Mouse (Mus musculus) adrenal gland, postnatal 25 days (tissue): ENCODE measurements at regions not wholly inside any gene's neighbourhood (a gene's known extent, or its start where the extent isn't known, plus 50 kb on each side); places are given as distances from the start of the nearest gene placed in this dataset.
A peak's percentile ranks its signal among the peaks of the same experiment; 100 is the strongest.

Source experiments
- DNase-seq: peaks from one replicate; pipeline ENCODE4 v3.0.0; 2021; ENCODE audit warnings: mixed read lengths

DNA sequence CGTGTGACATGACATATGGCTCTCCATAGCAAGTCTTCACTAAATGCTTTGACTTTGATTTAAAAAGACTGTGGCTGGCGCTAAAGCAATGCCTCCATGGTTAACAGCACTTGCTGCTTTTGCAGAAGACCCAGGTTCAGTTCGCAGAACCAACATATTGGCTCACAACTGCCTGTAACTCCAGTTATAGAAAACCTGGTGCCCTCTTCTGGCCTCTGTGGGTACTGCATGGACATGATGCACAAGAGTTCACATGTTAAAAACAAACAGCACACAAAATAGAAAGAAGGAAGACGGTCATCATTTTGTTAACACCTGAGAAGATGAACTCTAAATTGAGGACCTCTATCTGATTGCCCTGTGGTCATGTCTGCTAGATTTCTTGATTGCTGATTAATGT is 423.8 kb downstream of the Rwdd3 start:
- peak; percentile 35 for DNase-seq

DNA sequence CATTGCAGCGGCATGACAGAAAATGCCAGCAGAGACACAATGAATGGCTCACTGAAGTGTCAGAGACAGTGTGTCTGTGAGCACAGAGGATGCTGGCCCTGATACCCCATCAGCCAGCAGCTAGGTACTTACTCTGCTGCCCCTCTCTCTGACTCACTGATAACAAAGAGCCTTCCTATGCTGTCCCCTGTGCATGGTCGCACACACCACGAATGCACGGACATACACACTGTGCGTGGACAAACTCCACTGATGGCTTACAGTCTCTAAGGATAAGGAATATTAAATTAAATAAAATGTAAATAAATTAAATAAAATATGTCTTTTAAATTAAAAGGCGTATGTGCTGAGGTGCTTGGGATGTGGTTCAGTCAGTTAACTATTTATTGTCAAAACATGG is 438.2 kb downstream of the Rwdd3 start:
- no peak for DNase-seq

DNA sequence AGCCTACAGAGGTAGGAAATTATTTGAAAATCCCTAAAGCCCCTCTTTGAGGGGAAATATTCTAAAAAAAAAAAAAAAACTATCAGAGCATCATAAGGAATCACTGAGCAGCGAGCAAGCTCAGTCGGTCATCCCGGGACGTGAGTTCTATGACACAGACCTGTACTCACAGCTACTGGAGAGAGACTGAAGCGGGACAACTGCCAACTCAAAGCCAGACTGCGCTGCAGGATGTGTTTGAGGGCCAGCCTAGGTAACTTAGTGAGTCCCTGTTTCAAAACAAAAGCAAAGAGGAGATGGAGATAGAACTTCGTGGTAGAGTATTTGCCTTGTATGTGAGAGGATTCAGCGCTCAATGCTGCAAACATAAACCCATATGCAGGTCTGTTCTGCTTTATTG is 439.1 kb downstream of the Rwdd3 start:
- no peak for DNase-seq

DNA sequence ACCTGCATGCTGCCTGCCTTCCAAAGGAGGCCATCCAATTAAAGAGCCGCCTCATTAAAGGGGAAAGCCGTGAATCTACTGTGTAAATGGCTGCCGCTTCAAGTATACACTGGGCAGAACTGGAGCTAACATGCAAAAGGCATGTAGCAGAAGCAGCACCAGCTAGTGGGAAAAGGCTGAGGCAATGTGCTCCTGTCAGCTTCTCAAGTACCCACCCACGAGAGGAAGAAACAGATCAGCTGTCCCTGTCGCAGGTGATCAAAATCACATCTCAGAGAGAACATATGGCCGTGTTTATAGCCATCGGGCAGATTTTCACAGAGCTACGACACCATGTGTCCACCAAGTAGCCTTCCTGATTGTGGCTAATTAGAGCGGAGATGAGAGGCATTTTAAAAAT is 440.2 kb downstream of the Rwdd3 start:
- no peak for DNase-seq

DNA sequence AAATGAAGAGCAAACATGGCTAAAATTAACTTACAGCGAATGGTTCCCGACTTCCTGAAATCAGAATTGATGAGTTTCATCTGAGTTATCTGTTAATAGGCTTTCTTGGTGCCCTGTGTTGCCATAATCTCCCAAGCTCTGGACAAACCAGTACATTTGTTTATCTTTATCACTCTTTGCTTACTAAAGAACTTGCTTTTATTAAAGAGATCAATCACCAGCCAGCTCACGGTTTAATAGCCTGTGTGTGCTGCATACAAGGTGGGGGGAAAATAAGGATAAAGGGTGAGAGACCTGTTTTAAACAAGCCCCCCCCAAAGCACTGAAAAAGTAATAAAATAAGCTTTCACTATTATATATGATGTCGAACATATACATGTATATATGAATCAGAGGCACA is 441.3 kb downstream of the Rwdd3 start:
- DNase-seq = no peak

DNA sequence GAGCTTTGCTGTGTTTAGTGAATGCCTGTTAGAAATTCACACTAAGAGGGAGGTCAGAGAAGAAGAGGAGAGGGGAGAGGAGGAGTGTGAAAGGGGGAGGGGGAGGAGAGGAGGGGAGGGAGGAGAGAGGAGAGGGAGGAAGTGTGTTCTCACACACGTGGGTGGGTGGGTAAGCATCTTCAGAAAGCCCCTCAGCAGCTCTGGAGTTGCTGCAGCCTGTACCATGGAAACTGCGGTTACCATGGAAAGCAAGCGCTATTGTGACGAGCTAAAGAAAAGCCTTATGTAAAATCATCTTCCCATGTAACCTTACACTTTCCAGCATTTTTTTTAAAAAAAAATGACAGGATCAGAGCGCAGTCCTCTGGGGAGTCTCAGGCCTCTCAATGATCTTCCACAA is 441.8 kb downstream of the Rwdd3 start:
- DNase-seq = no peak

DNA sequence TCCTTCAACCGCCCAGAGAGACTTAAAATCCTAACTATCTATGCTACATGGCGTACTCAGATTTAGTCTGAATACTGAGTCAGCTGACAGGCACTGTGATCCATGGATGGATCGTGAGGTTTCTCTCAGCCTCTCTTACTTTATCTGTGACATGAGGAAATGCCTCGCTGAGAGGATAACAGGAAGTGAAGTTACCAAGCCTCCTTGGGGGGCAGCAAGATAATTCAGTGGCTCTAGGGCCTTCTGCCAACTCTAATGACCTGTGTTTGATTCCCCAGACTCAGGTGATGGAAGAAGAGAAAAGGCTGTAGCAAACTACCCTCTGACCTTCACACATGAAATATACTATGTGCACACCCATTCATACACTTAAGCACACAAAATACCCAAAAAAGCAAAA is 486.3 kb downstream of the Rwdd3 start:
- DNase-seq = no peak

DNA sequence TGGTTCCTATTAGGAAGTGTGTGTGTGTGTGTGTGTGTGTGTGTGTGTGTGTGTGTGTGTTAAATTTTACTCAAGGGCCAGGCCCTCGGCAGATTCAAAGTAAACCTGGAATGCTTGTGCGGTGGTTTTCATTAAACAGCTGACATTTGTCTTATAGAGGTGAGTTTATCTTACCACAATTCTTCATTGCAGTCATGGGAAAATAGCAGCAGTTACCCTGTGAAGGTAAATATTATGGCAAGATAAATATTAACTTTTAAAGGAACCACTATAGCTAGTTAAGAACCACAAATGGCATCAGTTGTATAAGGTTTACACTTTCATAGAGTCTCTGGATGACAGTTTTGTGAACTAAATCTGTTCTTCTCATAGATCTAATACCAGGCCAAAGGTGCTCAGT is 495.6 kb downstream of the Rwdd3 start:
- no peak for DNase-seq

DNA sequence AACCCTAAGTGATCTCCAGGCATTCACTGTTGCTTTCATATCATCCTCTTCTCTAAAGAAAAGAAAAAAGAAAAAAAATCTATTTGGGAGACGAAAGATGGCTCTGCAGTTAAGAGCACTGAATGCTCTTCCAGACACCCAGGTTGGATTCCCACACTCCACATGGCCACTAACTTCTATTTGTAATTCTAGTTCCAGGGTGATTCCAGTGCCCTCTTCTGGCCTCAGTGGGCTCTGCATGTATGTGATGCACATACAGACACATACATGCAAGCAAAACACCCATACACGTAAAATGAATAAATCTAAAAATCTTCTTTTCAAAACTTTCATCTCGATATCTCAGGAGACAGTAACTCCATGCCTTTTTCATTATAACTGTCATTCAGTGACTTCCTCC is 502.8 kb downstream of the Rwdd3 start:
- no peak for DNase-seq

DNA sequence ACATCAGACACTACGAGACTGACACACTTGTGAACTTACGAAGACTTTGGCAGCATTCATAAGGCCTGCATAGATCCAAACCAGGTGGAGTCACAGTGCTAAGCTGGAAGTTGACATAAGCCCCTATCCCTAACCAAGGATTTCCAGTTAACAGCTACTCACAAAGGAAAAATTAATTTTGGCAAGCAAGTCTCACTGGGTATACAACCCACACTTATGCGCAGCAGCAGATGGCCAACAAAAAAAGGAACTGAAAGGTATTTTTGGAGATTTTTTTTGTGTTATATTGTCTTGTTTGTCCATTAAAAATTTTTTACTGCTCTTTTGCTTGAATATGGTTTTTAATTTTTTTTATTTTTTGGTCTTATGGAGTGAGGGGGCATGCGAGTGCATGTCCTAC is 509.0 kb downstream of the Rwdd3 start:
- DNase-seq = no peak

DNA sequence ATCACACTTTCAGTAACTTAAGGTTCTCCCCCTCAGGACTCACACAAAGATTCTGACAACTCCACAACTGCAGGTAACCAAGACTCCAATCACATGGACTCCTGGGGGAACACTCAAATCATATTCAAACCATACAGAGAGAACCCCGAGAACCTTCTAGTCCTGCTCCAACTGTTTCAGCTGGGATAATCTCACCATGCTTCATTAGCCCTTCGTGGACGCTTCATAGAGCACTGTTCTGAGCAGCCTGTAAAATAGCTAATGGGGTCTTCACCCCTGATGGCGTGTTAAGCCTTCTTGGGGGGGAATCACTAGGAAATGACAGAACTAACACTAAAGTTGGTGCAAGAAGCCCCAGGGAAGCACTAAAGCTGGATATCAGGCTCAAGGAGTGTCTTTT is 510.7 kb downstream of the Rwdd3 start:
- no peak for DNase-seq

DNA sequence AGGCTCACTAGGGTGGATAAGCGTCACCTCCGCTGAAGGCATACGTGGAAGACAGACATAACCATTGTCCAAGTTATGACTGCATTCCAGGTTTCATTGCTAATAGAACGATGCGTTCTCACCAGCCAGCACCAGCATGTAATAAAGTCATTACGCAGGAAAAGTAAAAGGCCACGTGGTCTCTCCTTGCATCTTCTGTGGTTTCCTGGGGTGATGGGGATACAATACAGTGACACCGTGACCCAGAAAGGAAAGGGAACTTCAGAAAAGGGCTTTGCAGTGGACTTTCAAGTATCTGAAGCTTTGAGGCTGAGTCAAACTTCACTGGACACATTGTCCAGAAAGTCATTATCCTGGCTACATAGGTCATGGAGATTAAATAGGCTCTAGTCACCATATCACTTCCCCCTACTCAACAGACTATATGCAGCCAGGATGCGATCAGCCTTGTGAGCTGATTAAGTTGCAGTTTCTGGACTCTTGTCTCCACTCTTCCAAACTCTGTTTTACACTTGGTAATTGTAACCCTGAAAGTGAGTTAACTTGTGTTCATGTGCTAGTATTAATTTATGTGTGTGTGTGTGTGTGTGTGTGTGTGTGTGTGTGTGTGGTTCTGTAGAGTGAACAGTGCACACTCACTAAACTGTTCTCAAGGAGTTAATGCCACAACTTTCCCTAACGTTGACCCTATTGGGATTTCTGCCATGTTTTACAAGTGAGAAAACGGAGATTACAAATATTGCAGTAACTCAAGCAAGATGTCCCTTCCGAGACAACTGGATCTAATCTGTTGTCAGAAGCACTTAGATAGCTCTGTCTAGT is 522.2 kb downstream of the Rwdd3 start:
- DNase-seq = no peak

DNA sequence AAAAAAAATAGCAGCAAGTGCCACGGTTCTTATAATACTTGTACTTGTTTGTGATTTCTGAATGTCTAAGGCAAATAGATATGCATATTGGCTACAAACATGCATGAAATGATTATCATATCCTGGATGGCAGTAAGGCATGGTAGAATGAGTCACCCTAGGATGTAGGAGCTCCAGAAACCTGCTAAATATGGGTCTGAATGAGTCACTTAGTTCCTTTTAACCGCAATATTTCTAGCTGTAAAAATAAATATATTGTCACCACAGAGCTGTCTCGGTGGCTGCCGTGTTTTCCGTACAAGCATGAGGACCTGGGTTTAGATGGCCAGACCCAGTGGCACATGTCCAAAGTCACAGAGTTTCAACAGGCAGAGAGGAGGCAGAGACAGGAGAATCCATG is 523.1 kb downstream of the Rwdd3 start:
- DNase-seq = no peak

DNA sequence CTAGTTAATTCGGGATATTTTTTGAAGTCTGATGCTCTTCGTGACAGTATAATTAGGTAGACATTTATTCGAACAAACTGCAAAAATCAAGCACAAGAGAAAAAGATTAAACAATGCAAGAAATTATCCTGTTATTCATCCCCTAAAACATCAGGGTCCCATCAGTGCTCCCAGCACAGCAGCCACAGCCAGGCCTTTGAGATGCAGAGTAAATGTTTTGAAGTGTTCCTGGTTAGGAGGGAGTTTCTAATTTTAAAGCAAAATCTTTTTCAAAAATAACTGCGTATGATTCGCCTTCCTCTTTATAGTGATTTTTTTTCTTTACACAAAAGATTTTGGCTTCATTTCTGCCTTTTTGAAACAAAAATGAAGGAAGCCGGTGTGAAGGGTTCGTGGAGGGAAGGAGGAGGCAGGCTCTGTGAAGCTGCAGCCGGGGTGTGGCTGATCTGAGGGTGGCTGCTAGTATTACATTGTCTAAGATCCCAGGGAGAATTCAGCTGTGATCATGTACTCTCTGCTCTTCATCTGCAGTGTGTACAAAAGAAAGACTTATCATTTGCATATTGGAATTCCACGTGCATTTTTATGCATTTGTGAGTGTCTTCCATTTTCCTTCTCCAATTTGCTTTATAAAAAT is 534.7 kb downstream of the Rwdd3 start:
- DNase-seq = no peak

DNA sequence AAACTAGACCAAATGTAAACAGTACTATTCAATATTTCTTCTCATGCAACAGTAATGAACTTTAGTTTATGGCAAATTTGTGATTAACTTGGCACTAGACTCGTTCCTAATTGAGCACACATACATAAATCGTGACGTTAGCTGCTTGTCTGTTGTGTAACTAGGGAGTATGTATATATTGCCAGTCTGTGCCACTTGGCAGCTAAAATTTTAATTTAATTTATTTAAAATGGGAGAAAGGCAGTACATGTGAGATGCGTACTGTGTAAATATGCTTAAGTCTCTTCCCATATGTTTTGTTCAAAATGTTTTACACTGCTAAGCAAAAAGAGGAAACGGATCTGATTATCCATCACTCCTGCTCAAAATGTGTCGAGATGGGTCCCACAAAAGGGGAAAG is 553.1 kb downstream of the Rwdd3 start:
- DNase-seq = no peak

DNA sequence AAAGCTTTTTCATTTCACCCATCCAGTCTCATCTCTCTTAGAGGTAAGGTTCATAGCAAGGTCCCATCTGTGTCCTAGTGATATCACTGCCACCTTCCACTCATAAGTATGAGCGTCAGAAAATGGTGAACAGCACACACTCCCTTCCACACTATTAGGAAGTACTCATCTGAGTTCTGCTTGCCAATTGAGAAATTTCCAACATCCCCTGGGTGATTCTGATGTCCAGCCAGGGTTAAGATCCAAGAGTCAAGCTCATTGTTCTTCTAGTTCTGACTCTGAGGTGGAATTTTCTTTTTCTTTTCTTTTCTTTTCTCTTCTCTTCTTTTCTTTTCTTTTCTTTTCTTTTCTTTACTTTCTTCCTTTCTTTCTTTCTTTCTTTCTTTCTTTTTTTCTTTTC is 577.3 kb downstream of the Rwdd3 start:
- DNase-seq = no peak

DNA sequence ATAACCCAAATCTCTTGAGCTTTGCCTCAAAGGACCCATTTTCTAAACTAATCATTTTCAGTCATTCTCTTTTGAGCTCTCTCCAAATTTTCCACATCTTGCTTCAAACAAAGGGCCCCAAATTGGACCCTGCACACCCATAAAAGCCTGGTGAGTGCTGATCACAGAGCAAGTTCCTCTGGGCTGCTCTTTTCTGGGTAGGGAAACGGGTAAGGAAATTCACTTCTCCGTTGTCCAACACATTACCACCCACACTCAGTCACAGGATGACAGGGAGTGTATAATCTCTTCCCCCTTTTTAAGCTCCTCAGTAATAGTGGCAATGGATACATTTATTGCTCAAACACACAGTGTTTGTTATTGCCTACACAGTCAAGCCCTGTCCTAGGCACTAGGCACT is 580.3 kb downstream of the Rwdd3 start:
- no peak for DNase-seq

DNA sequence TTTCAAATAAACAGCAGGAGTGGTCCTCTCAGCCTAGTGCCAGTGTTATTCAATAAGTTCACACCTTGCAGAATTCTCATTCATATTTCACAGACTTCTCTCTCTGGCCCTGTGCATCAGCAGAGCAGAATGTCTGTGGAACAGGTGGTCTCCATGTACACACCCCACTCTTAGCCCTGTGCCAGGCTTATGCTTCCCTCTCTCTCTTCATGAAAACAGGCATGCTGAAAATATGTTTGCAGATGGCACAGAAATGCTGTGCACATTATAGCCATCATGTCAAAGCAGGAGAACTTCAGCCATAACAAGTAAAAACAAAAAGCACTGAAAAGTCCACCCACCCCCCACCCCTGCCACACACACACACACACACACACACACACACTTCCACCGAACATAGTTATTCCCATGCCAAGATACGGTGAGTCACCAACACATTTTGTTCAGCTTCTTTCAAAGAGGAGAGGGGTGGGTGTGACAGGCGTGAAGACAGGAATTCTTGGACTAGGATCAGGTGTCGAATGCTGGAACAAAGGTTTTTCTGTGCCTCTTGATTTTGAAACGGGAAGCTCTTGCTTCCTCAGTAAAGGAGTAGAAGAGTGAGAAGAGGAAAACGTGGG is 600.6 kb downstream of the Rwdd3 start:
- DNase-seq = no peak

DNA sequence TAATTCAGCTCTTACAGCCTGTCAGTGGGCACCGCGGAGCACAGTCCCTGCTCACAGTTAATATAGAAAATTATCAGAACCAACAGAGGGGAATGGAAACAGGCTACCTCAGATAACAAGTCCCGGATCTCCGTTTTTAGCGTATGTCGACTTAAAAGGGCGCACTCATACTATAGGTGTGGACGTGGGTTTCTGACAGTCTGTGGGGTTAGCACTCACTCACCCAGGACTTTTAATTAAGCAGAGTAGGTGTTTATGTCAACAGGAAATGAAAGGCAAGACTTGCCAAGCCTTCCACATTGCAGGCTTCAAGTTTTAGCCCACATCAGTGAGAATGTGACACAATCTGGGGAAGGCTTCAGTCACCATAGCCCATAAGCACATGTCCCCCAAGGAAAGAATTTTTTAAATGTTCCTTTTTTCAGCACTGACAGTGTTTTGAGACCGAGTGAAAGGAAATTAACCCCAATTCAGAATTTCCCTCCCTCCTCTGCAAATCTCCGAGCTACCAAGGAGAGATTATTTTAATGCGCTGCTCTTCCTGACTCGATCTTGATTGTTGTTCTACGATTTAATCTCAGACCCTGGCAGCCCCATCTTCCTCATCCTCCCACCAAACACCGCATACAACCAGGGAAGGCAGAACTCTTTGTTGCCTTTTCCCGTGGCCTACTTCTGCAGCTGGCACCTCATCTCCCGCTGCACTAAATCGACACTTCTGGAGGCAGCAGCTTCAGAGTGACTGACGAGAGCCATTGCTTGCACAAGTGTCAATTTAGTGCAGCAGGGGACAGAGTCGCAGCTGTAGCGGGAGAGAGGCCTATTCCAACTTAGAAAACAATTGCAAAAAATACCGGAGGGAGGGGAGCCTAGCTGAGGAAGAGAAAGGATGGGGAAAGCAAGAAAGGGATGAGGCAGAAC is 629.7 kb downstream of the Rwdd3 start:
- DNase-seq = no peak

DNA sequence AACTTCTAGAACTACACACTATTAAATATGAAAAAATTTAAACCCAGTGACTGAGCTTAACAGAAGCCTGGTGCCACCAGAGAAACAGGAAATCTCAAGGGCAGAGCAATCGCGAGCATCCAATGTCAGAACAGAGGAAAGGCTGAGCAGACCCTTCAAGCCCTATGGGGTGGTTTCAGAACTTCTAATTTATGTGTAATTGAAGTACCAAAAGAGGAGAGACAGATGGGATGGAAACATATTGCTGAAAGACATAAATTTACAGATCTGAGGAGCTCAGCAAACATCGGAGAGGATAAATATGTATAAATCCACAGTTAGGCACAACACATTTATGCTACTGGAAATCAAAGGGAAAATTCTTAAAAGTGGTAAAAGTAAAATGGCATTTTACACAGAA is 637.6 kb downstream of the Rwdd3 start:
- no peak for DNase-seq

DNA sequence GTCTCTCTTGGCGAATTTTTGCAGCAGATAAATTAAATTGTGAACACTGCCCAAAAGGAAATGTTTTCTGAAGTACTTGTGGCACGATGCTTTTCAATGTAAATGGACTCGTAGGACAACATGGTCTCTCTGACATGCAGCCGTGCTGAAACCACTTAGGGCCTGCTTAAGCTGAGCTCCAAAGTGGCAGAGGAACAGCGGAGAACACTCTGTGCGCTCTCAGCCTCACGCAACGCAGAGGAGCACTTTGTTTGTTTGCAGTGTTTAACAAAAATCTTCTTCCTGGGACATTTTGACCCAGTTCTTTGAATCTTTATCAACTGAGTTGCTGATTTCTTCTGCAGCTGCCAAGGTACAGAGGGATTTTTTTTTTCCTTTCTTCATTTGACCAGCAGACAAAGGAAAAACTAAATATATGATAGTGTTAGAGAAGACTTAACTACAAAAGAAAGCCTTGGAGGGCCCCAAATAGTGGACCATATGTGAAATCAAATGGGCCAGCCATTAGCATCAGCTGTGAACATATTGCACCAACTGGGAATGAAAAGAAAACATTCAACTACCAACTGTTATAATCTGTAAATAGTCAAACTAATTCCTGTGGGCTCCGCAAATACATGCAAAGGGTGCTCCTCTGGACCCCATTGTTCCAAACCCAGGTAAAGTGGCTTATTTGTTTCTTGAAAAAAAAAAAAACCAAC is 639.5 kb downstream of the Rwdd3 start:
- no peak for DNase-seq

DNA sequence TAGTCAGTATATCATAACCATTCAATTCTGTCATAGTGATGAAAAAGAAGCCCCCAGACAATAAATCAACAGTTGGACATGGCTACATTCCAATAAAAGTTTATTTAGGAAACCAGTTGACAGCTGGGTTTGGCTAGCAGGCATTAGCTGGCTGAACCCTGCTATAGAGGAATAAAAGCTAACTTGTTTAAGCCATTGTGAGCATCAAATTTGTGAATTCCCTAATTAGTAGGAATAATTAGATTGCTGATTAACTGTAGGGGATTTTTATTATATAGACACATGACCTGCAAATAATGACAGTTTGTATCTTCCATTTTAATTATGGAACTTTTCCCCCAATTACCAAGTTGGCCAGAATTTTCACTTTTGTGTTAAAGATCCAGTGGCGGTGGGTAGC is 659.8 kb downstream of the Rwdd3 start:
- DNase-seq = no peak
